Mouse (Mus musculus): ENCODE measurements around the gene Hoxb8.
A peak's percentile ranks its signal among the peaks of the same experiment; 100 is the strongest.

The Hoxb8 gene

GRCm38 (mm10) chr11:96281855-96282570 is at the start of gene Hoxb8:
Hoxb8 (plus strand) TSS chr11:96281905.
- no peak for DNase-seq

- peak; percentile 42 for DNase-seq
Observed at GRCm38 (mm10) chr11:96234906-96235305, 46.8 kb upstream of the Hoxb8 start.

GRCm38 (mm10) chr11:96240211-96240610 is 41.5 kb upstream of the Hoxb8 start:
- peak; percentile 53 for DNase-seq

DNA sequence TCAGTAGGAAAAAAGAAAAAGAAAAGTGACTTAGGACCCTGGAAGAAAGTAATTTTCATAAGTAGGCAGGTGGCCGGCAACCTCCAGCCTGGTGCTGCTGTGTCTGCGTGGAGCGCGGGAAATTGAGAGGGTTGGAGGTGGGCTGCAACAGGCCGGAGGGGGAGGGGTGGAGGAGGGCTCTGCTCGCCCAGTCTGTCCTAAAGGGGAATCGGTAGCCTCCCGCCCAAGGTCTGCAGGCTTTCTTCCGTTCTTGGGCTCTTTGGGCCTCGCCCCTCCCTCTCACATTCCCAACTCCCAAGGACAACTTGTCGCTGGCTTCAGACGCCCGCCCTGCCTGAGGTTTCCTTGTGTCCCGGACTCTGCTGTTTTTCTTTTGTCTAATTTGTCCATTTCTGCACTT is 30.8 kb upstream of the Hoxb8 start:
- no peak for DNase-seq

DNA sequence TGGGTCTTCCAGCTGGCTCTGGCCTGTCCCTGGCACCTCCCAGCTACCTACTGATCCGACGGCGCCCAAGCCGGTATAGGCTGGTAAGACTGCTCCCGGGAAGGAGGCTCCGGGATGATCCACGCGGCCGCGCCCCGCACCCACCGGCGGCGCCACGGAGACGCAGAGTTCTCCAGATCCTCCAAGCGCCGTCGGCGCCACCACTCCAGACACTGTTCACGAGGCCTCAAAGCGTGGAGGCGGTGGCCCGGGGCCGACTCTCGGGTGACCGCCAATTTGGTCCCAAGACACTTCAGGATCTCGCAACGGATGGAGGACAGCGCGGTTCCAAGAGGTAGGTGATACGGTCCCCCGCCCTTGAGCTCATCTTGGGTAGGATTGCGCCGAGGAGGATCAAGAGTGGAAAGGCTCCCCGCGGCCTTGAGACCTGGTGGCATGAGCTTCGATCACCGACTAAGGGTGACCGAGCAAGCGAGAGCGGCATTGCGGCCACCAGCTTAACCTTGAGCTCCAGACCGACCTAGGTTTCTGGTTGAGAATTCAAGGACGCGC is 30.1 kb upstream of the Hoxb8 start:
- DNase-seq, result no peak

- DNase-seq, result no peak
Observed at GRCm38 (mm10) chr11:96252541-96253120, 29.1 kb upstream of the Hoxb8 start.

GRCm38 (mm10) chr11:96254221-96254620 is 27.5 kb upstream of the Hoxb8 start:
- no peak for DNase-seq

- no peak for DNase-seq
Observed at GRCm38 (mm10) chr11:96255111-96255995, 26.4 kb upstream of the Hoxb8 start.

DNA sequence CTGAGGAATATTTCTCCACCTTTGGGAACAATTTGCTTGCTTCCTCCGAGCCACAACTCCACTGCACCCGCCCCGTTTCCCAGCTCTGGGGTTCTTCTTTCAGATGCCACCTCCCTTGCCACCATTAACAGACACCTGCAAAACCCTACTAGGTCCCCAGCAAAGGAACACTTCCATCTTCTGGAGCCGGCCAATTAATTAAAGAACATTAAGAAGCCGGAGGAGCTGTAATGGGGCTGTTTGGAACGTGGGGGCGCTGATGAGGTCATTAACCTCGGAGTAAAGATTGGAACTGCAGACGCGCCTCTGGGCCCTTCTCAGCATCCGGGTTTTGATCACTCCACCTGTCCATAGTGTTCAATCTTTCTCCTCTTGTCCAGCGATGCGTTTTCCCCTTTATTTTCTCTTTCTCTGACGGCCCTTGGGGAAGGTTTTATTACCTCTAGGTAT is 25.7 kb upstream of the Hoxb8 start:
- no peak for DNase-seq

DNA sequence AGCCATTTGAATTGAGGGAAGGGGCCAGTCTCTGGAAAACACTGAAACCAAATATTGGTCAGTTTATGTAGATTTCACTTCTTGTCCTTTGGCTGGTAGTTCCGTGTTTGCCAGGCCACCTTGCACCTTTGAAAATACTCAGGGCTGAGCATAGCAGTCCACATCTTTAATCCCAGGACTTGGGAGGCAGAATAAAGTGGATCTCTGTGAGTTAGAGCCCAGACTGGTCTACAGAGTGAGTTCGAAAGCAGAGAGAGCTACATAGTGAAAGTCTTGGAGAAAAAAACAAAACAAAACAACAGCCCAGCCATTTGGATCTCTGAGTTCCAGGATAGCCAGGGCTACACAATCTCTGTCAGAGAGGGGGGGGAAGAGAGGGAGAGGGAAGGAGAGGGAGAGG is 24.6 kb upstream of the Hoxb8 start:
- no peak for DNase-seq

- no peak for DNase-seq
Observed at GRCm38 (mm10) chr11:96259038-96259437, 22.7 kb upstream of the Hoxb8 start.

DNA sequence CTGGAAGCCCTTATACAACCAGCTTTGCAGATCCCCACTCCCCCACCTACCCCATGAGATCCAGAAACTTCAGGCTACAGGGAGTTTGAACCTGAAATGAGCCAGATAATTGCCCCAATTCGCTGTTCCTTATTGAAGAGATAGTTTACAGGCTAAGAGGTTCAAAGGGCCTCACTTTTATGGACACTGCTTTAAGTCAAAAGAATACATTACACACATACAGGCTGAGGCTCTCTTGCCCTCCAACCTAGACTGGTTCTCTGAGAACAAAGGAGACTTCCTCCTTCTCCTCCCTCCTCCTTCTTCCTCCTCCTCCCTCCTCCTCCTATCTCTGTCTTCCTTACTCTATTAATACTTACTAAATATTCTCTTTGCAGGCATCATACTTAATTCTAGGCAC is 22.2 kb upstream of the Hoxb8 start:
- DNase-seq, result no peak

GRCm38 (mm10) chr11:96260310-96260970 is 21.3 kb upstream of the Hoxb8 start:
- peak; percentile 17 for DNase-seq

DNA sequence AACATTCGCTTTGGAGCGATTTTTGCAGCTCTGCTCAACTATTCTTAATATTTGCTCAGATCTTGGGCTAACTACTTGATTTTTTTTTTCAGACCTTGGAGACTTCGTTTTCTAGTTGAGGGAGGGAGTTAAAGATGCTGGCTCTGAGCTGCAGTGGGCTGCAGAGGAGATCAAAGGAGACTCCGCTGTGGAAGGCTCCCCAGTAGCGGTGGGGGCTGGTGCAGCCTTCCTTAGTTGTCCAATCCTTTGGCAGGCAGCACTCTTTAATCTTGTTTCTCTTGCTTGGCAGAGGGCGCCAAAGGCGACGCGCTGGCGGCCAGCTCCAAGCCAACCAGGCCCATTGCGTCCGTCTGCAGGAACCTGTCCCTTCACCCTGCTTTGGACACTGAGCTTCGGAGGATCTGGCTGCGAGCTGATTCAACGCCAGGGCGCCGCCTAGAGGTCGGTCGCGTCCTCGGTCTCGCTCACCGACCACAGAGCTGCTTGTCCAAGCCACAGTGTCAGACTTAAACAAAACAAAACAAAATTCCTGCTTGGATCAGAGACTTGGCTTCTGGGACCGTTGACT is 20.3 kb upstream of the Hoxb8 start:
- DNase-seq, result peak; percentile 82

- DNase-seq, result no peak
Observed at GRCm38 (mm10) chr11:96262262-96262830, 19.4 kb upstream of the Hoxb8 start.

- no peak for DNase-seq
Observed at GRCm38 (mm10) chr11:96263636-96264389, 17.9 kb upstream of the Hoxb8 start.

DNA sequence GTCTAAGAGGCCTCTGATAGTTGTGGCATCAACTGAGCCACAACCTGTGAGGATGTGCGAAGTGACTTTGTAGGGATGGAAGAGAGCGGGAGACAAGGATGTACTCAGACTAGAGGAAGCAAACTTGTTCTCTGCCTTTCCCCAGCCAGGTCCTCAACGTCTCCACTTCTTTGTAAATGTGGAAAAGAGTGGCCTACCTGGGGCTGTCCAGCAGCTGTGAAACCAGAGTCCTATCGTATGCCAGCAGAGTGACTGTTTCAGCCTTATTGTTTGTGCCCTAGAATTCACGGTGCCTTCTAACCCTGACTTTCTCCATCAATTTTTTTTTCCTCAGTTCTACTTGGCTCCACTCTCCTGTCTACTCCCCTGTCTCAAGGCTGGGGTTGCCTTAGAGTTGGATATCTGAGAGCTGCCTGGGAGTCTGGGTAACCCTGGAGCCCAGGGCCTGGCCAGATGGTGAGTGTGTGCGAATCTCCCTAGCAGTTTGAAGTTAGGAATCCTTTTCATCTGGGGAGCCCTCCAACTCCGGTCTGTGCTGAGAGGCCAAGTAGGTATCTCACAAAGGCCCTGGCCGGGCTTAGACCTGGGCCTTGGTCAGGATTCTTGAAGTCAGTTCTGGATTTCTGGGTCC is 17.2 kb upstream of the Hoxb8 start:
- DNase-seq, result no peak

GRCm38 (mm10) chr11:96265954-96266353 is 15.8 kb upstream of the Hoxb8 start:
- no peak for DNase-seq

DNA sequence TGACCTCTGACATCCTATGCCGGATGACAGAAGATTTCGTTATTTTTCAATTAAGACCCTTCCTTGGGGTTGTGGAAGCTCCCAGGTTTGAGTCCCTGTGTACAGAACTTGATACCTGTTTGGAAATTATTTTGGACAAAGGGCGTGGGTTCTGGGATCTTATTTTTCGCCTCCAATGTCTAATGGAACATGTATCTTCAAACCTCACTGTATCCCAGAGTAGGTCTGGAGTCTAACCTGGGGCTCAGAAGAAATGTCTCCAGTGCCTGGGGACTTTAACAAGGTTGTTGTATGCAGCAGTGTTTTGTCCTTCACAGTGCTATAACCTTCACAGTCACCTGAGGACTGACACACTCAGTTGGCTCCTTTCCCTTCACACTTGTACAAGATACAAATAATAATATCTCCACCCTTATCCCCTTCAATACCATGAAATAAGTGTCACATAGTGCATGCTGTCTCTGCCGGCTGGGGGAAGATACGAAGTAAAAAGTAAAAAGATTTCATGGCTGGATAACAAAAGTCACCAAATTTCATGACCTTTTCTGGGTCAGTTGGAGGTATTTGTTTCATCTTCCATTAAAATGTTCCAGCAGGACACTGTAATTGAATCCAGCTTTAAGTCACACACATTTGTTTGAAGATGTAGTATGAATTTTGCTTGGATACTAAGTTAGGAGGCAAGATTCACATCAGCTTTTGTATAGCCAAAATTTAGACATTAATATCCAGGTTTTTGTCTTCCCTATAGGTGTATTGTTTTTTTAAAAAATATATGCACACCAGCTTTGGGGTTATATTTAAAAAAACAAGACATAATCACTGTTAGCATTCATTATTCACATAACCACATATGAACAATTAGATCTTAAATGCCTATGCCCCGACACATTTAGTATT is 14.4 kb upstream of the Hoxb8 start:
- no peak for DNase-seq

All from lung, postnatal 36 days (tissue).